In the genomic region with DNA sequence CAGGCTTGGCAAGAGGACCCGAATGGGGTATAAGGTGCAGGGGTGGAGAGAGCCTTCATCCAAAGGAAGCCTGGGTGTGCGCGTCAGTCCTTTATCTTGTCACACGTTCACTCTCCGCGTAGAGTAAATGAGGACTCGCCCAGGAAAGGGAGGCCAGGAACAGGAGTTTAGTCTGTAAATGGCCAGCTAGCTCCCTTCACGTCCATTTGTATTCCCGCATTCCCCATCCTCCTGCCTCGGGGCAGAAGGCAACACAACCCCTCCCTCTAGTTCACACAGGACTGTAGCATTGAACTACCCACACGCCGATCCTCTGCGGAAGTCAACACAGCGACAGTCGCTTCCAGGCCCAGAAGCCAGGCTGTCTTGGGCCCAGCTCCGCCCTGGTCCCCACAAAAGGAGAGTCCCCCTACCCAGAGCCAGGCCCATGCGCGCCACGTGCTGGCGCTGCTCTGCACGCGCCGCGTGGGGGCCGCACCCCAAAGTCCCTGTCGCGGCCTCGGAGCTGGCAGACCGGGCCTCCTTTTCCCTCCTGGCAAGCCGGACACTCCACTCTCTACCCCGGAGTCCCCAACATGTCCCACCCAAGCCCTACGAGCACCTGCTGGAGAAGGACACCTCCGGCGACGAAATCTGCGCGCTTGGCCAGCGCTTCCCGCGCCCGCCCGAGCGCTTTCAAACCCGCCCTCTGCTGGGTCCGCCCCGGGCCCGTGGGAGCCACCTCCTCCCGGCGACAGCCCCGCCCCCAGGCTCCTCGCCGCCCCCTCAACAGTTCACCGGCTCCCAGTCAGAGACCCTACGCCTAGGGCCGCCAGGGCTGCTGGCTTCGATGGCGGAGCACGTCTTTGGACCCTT, we compare ENCODE assay signal across 8 mouse cellular contexts. TPM values are rescaled to one million over a fixed set of nuclear protein-coding genes. Genes with fewer than 3 reads are reported as not detected.
DNase-seq lines count a peak whose midpoint lies in the region; ATAC-seq and TF ChIP-seq lines count a peak whose summit lies in the region.

No protein-coding gene starts in this region.

- peak; percentile 84 for DNase-seq in B cell, adult 2 months
- peak; percentile 75 for DNase-seq in embryo, embryonic 10 days (ENCODE audit: low spot score)
- peak; percentile 87 for DNase-seq in liver, postnatal 0 days
- DNase-seq in thymus, adult 2 months, result peak; percentile 88

- under 1% methylated on average over 58 of the region's 58 CpGs for WGBS in intestine, embryonic 15.5 days
- 3% methylated on average over 56 of the region's 58 CpGs for WGBS in liver, postnatal 0 days (ENCODE audit: insufficient replicate concordance)
- 1% methylated on average over 58 of the region's 58 CpGs for WGBS in neural tube, embryonic 12.5 days
- under 1% methylated on average over 58 of the region's 58 CpGs for WGBS in thymus, adult 2 months

- peak; percentile 29; the same call in 1 of the 2 replicates for TF ChIP-seq POLR2A in thymus, adult 2 months (IDR thresholded peaks at IDR 0.05; ENCODE audit: control insufficient read depth, extremely low read depth, insufficient read depth, low read length, poor library complexity)

- peaks cover 86% of the 10 kb centered on the region for H3K4me1 ChIP-seq in intestine, embryonic 15.5 days (replicated peaks)
- H3K4me1 ChIP-seq in liver, postnatal 0 days (ENCODE audit: insufficient read depth), result peaks cover 81% of the 10 kb centered on the region
- peaks cover 58% of the 10 kb centered on the region for H3K4me1 ChIP-seq in neural tube, embryonic 12.5 days
- H3K4me1 ChIP-seq in thymus, adult 2 months (replicated peaks; ENCODE audit: control insufficient read depth, insufficient read depth, low read length), result peaks cover 60% of the 10 kb centered on the region

- no peaks in the 10 kb centered on the region for H3K36me3 ChIP-seq in intestine, embryonic 15.5 days
- H3K36me3 ChIP-seq in liver, postnatal 0 days (replicated peaks; ENCODE audit: insufficient read depth, low read length), result peaks cover 16% of the 10 kb centered on the region
- no peaks in the 10 kb centered on the region for H3K36me3 ChIP-seq in neural tube, embryonic 12.5 days
- no peaks in the 10 kb centered on the region for H3K36me3 ChIP-seq in thymus, adult 2 months (ENCODE audit: control insufficient read depth, insufficient read depth, low read length)

- peak overlapping the region; percentile 34; the same call in 1 of the 2 replicates for H3K27ac ChIP-seq in intestine, embryonic 15.5 days
- H3K27ac ChIP-seq in liver, postnatal 0 days (ENCODE audit: low read depth), result peak overlapping the region; percentile 77
- no peak overlapping the region for H3K27ac ChIP-seq in neural tube, embryonic 12.5 days
- H3K27ac ChIP-seq in thymus, adult 2 months (ENCODE audit: control insufficient read depth, insufficient read depth, low read length), result 0 out of 2 replicates have a peak overlapping the region, but pooled peaks have one; percentile 6

- H3K27me3 ChIP-seq in intestine, embryonic 15.5 days (replicated peaks), result no peaks in the 10 kb centered on the region; the same call in 1 of the 2 replicates
- no peaks in the 10 kb centered on the region for H3K27me3 ChIP-seq in liver, postnatal 0 days (ENCODE audit: insufficient read depth, low read length)
- H3K27me3 ChIP-seq in neural tube, embryonic 12.5 days (replicated peaks), result peaks cover 24% of the 10 kb centered on the region
- no peaks in the 10 kb centered on the region for H3K27me3 ChIP-seq in thymus, adult 2 months (ENCODE audit: control insufficient read depth, insufficient read depth, low read length)

- H3K9me3 ChIP-seq in intestine, embryonic 15.5 days, result no peaks in the 10 kb centered on the region
- H3K9me3 ChIP-seq in liver, postnatal 0 days (ENCODE audit: low read length), result no peaks in the 10 kb centered on the region
- H3K9me3 ChIP-seq in neural tube, embryonic 12.5 days, result no peaks in the 10 kb centered on the region

- TF ChIP-seq CTCF in liver, postnatal 0 days (IDR thresholded peaks at IDR 0.05; ENCODE audit: low read depth), result peak; percentile 7; the same call in 1 of the 2 replicates
- 0 out of 2 replicates have a peak, but pooled peaks have one; percentile 7 for TF ChIP-seq CTCF in thymus, adult 2 months (IDR thresholded peaks at IDR 0.05; ENCODE audit: borderline replicate concordance, control insufficient read depth, extremely low read depth, insufficient read depth, low read length, poor library complexity)

- H3K9ac ChIP-seq in intestine, embryonic 15.5 days, result peak overlapping the region; percentile 64
- H3K9ac ChIP-seq in liver, postnatal 0 days (replicated peaks), result peak overlapping the region; percentile 80
- H3K9ac ChIP-seq in neural tube, embryonic 12.5 days, result peak overlapping the region; percentile 56

- ATAC-seq in activated CD4-positive, CD25-positive, alpha-beta regulatory T cell, adult 4 months, result peak; percentile 77
- peak; percentile 65 for ATAC-seq in granulocyte monocyte progenitor cell, adult 5-6 weeks (replicated peaks; ENCODE audit: poor library complexity, severe bottlenecking)
- ATAC-seq in intestine, embryonic 15.5 days, result peak; percentile 75
- ATAC-seq in liver, postnatal 0 days, result peak; percentile 44
- peak; percentile 73 for ATAC-seq in neural tube, embryonic 12.5 days (ENCODE audit: low FRiP score, low read depth)

- TF ChIP-seq EP300 in liver, postnatal 0 days (IDR thresholded peaks at IDR 0.05; ENCODE audit: low read depth), result no peak

- H3K4me2 ChIP-seq in intestine, embryonic 15.5 days (replicated peaks), result peak overlapping the region; percentile 99
- H3K4me2 ChIP-seq in liver, postnatal 0 days (ENCODE audit: low read depth, low read length), result peak overlapping the region; percentile 96
- peak overlapping the region; percentile 93 for H3K4me2 ChIP-seq in neural tube, embryonic 12.5 days (replicated peaks)

- peak overlapping the region; percentile 56 for H3K4me3 ChIP-seq in intestine, embryonic 15.5 days (replicated peaks)
- H3K4me3 ChIP-seq in liver, postnatal 0 days (ENCODE audit: low read depth, low read length), result peak overlapping the region; percentile 75
- peak overlapping the region; percentile 45 for H3K4me3 ChIP-seq in neural tube, embryonic 12.5 days
- peak overlapping the region; percentile 73 for H3K4me3 ChIP-seq in thymus, adult 2 months (ENCODE audit: control insufficient read depth, insufficient read depth, low read length)

RNA-seq across cellular contexts. Expression of a gene that starts 4.3 kb away (rescaled TPM):
- 10 to 100 TPM; 82.3 to 85.3 TPM for polyA plus RNA-seq in activated CD4-positive, CD25-positive, alpha-beta regulatory T cell, adult 4 months (2017; shearing (Covaris generic))
- total RNA-seq in granulocyte monocyte progenitor cell, adult 5-6 weeks (2014; fragmentation: Nextera tagmentation), result 60.7 and 107 TPM in 2 replicates
- 53.2 and 74.0 TPM in 2 replicates for total RNA-seq in granulocyte monocyte progenitor cell, adult 5-6 weeks (2017)
- 80.0 and 85.4 TPM in 2 replicates for polyA plus RNA-seq in intestine, embryonic 15.5 days (2015; fragmentation: Nextera tagmentation; extraction: Ambion mirVana)
- 83.0 and 91.6 TPM in 2 replicates for polyA plus RNA-seq in liver, postnatal 0 days (2015; fragmentation: Nextera tagmentation; extraction: Ambion mirVana)
- 44.7 and 47.9 TPM in 2 replicates for polyA plus RNA-seq in neural tube, embryonic 12.5 days (2016; fragmentation: Nextera tagmentation; extraction: Ambion mirVana)
- polyA plus RNA-seq in thymus, adult 2 months (2012; rRNA removed), result 358 and 385 TPM in 2 replicates

RNA-seq across cellular contexts. Expression of a gene that starts 6.8 kb away (rescaled TPM):
- polyA plus RNA-seq in activated CD4-positive, CD25-positive, alpha-beta regulatory T cell, adult 4 months (2017; shearing (Covaris generic)), result not detected
- total RNA-seq in granulocyte monocyte progenitor cell, adult 5-6 weeks (2014; fragmentation: Nextera tagmentation), result not detected in 2 replicates
- total RNA-seq in granulocyte monocyte progenitor cell, adult 5-6 weeks (2017), result not detected in 2 replicates
- polyA plus RNA-seq in intestine, embryonic 15.5 days (2015; fragmentation: Nextera tagmentation; extraction: Ambion mirVana), result 0.43 and 0.54 TPM in 2 replicates
- 0.19 TPM in 1 of 2 replicates, not detected in the other for polyA plus RNA-seq in liver, postnatal 0 days (2015; fragmentation: Nextera tagmentation; extraction: Ambion mirVana)
- polyA plus RNA-seq in neural tube, embryonic 12.5 days (2016; fragmentation: Nextera tagmentation; extraction: Ambion mirVana), result 4.4 and 6.8 TPM in 2 replicates
- 0.61 and 1.3 TPM in 2 replicates for polyA plus RNA-seq in thymus, adult 2 months (2012; rRNA removed)

RNA-seq across cellular contexts. Expression of a gene that starts 22.0 kb away (rescaled TPM):
- polyA plus RNA-seq in activated CD4-positive, CD25-positive, alpha-beta regulatory T cell, adult 4 months (2017; shearing (Covaris generic)), result 100 to 1,000 TPM; 836 to 982 TPM
- total RNA-seq in granulocyte monocyte progenitor cell, adult 5-6 weeks (2014; fragmentation: Nextera tagmentation), result 1,977 and 2,073 TPM in 2 replicates
- 2,383 and 2,522 TPM in 2 replicates for total RNA-seq in granulocyte monocyte progenitor cell, adult 5-6 weeks (2017)
- polyA plus RNA-seq in intestine, embryonic 15.5 days (2015; fragmentation: Nextera tagmentation; extraction: Ambion mirVana), result 1,578 and 1,609 TPM in 2 replicates
- 419 and 445 TPM in 2 replicates for polyA plus RNA-seq in liver, postnatal 0 days (2015; fragmentation: Nextera tagmentation; extraction: Ambion mirVana)
- 1,381 and 1,470 TPM in 2 replicates for polyA plus RNA-seq in neural tube, embryonic 12.5 days (2016; fragmentation: Nextera tagmentation; extraction: Ambion mirVana)
- 455 and 506 TPM in 2 replicates for polyA plus RNA-seq in thymus, adult 2 months (2012; rRNA removed)

RNA-seq across cellular contexts. Expression of a gene that starts 31.4 kb away (rescaled TPM):
- polyA plus RNA-seq in activated CD4-positive, CD25-positive, alpha-beta regulatory T cell, adult 4 months (2017; shearing (Covaris generic)), result 10 to 100 TPM; 27.7 to 33.8 TPM
- total RNA-seq in granulocyte monocyte progenitor cell, adult 5-6 weeks (2014; fragmentation: Nextera tagmentation), result 88.5 and 124 TPM in 2 replicates
- total RNA-seq in granulocyte monocyte progenitor cell, adult 5-6 weeks (2017), result 39.3 and 77.1 TPM in 2 replicates
- 124 and 128 TPM in 2 replicates for polyA plus RNA-seq in intestine, embryonic 15.5 days (2015; fragmentation: Nextera tagmentation; extraction: Ambion mirVana)
- polyA plus RNA-seq in liver, postnatal 0 days (2015; fragmentation: Nextera tagmentation; extraction: Ambion mirVana), result 47.7 and 47.9 TPM in 2 replicates
- 87.6 and 90.5 TPM in 2 replicates for polyA plus RNA-seq in neural tube, embryonic 12.5 days (2016; fragmentation: Nextera tagmentation; extraction: Ambion mirVana)
- 135 and 137 TPM in 2 replicates for polyA plus RNA-seq in thymus, adult 2 months (2012; rRNA removed)

RNA-seq across cellular contexts. Expression of a gene that starts 39.6 kb away (rescaled TPM):
- polyA plus RNA-seq in activated CD4-positive, CD25-positive, alpha-beta regulatory T cell, adult 4 months (2017; shearing (Covaris generic)), result 10 to 100 TPM; 28.3 to 50.2 TPM
- 4.6 and 7.8 TPM in 2 replicates for total RNA-seq in granulocyte monocyte progenitor cell, adult 5-6 weeks (2014; fragmentation: Nextera tagmentation)
- total RNA-seq in granulocyte monocyte progenitor cell, adult 5-6 weeks (2017), result 4.9 and 6.0 TPM in 2 replicates
- 4.8 and 4.9 TPM in 2 replicates for polyA plus RNA-seq in intestine, embryonic 15.5 days (2015; fragmentation: Nextera tagmentation; extraction: Ambion mirVana)
- polyA plus RNA-seq in liver, postnatal 0 days (2015; fragmentation: Nextera tagmentation; extraction: Ambion mirVana), result 2.8 and 3.0 TPM in 2 replicates
- polyA plus RNA-seq in neural tube, embryonic 12.5 days (2016; fragmentation: Nextera tagmentation; extraction: Ambion mirVana), result 7.4 and 7.5 TPM in 2 replicates
- 64.5 and 77.4 TPM in 2 replicates for polyA plus RNA-seq in thymus, adult 2 months (2012; rRNA removed)
